Mouse (Mus musculus) myocyte (in vitro differentiated cells): ENCODE data around the gene Fam57a.

ENCODE experiments used
- CEBPB ChIP-seq: IDR thresholded peaks from 2 replicates; pipeline ENCODE4 v1.6.1; 2011; ENCODE audit warnings: mild to moderate bottlenecking, moderate library complexity; ENCODE audit not compliant: poor library complexity, insufficient read depth, severe bottlenecking
- E2F4 ChIP-seq: IDR thresholded peaks from one replicate; pipeline ENCODE4 v1.6.1; 2011; ENCODE audit warnings: mild to moderate bottlenecking, control low read depth, moderate library complexity; ENCODE audit not compliant: insufficient read depth
- MAX ChIP-seq: IDR thresholded peaks from one replicate; pipeline ENCODE4 v1.6.1; 2011; ENCODE audit warnings: low read depth, mild to moderate bottlenecking, control low read depth
- MYOD1 ChIP-seq, 3 experiments: IDR thresholded peaks; one replicate each; pipeline ENCODE4 v1.6.1; 2011; ENCODE audit warnings: control low read depth in 2 of 3, low read depth in 2 of 3, mild to moderate bottlenecking in 2 of 3, moderate library complexity in 1 of 3; ENCODE audit not compliant: insufficient read length in 2 of 3, control insufficient read depth in 1 of 3
- MYOG ChIP-seq, 3 experiments: IDR thresholded peaks; one replicate each; pipeline ENCODE4 v1.6.1; 2011; ENCODE audit warnings: control low read depth in 2 of 3, low read depth in 2 of 3, mild to moderate bottlenecking in 2 of 3; ENCODE audit not compliant: insufficient read length in 2 of 3, control insufficient read depth in 1 of 3, insufficient read depth in 1 of 3
- POLR2A ChIP-seq: IDR thresholded peaks from one replicate; pipeline ENCODE4 v1.6.1; 2011; ENCODE audit warnings: low read depth, mild to moderate bottlenecking, control low read depth, moderate library complexity; ENCODE audit not compliant: insufficient read length
- POLR2AphosphoS2 ChIP-seq: IDR thresholded peaks from one replicate; pipeline ENCODE4 v1.6.1; 2011; ENCODE audit warnings: low read depth, control low read depth; ENCODE audit not compliant: insufficient read length
- REST ChIP-seq: IDR thresholded peaks from one replicate; pipeline ENCODE4 v1.6.1; 2011; ENCODE audit warnings: mild to moderate bottlenecking, control low read depth, moderate library complexity; ENCODE audit not compliant: insufficient read depth, insufficient read length
- SRF ChIP-seq: IDR thresholded peaks from one replicate; pipeline ENCODE4 v1.6.1; 2011; ENCODE audit warnings: low read depth; ENCODE audit not compliant: control insufficient read depth, insufficient read length
- TCF12 ChIP-seq: IDR thresholded peaks from one replicate; pipeline ENCODE4 v1.6.1; 2011; ENCODE audit warnings: mild to moderate bottlenecking, control low read depth; ENCODE audit not compliant: poor library complexity, insufficient read depth, severe bottlenecking
- TCF3 ChIP-seq: IDR thresholded peaks from one replicate; pipeline ENCODE4 v1.6.1; 2011; ENCODE audit warnings: low read depth, control low read depth; ENCODE audit not compliant: insufficient read length
- USF1 ChIP-seq: IDR thresholded peaks from one replicate; pipeline ENCODE4 v1.6.1; 2011; ENCODE audit warnings: low read depth, mild to moderate bottlenecking, control low read depth, moderate library complexity

- TF ChIP-seq REST = no peak
- no peak for TF ChIP-seq POLR2AphosphoS2
- TF ChIP-seq POLR2A = no peak
- no peak for TF ChIP-seq E2F4
- peak in 2 of 3 experiments; percentile 49 to 79 for TF ChIP-seq MYOD1 (IDR thresholded peaks at IDR 0.05; ENCODE audit: control insufficient read depth in 1 of 3, insufficient read length in 2 of 3, low read depth in 2 of 3)
- no peak for TF ChIP-seq MAX
- TF ChIP-seq TCF3 = peak; percentile 6
- TF ChIP-seq CEBPB = no peak
- no peak for TF ChIP-seq TCF12
- TF ChIP-seq SRF = no peak
- TF ChIP-seq MYOG (IDR thresholded peaks at IDR 0.05; ENCODE audit: control insufficient read depth in 1 of 3, insufficient read depth in 1 of 3, insufficient read length in 2 of 3, low read depth in 2 of 3) = no peak
- no peak for TF ChIP-seq USF1
These were observed 43.6 kb upstream of the Fam57a start for GRCm38 (mm10) chr11:76135641-76136437.
